Comparison of ENCODE assay signal across 1 mouse cellular context in the genomic region with DNA sequence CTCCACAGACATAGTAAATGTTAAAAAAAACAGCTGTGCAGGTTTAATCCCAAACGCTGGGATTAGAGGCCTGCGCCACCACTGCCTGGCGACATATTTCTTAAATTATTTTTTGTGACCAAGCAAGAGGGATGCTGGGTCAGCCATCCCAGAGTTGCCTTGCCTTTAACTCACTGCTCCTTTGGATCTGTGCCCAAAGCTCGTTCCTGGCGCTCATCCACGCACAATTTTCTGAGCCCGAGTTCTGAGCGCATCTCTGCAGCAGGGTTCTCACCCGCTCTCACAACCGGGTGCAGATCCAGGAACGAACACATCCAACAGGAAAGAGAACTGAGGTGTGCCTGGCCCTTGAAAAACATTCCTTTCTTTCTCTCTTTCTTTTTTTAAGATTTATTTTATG.
TF ChIP-seq lines count a peak whose summit lies in the region.

No protein-coding gene starts in this region.

TF ChIP-seq in MEL, 35 proteins besides CTCF, POLR2A, EP300 and RAD21:
- TF ChIP-seq SMC3 (IDR thresholded peaks at IDR 0.05; ENCODE audit: low read depth, low read length) (no peak), ELF1 (IDR thresholded peaks at IDR 0.05; ENCODE audit: low read depth, low read length) (no peak), JUND (IDR thresholded peaks at IDR 0.05; ENCODE audit: low read depth, low read length) (no peak), MAX (IDR thresholded peaks at IDR 0.05; ENCODE audit: low read length) (no peak), ZKSCAN1 (IDR thresholded peaks at IDR 0.05; ENCODE audit: low read depth, low read length) (no peak), NRF1 (IDR thresholded peaks at IDR 0.05; ENCODE audit: insufficient read depth, low read depth, low read length, poor library complexity, severe bottlenecking) (no peak), MEF2A (IDR thresholded peaks at IDR 0.05; ENCODE audit: extremely low read depth, insufficient replicate concordance, low read depth, low read length, poor library complexity, severe bottlenecking) (no peak), HCFC1 (IDR thresholded peaks at IDR 0.05; ENCODE audit: low read depth, low read length) (no peak), ETS1 (IDR thresholded peaks at IDR 0.05; ENCODE audit: low read depth, low read length) (no peak), RCOR1 (IDR thresholded peaks at IDR 0.05; ENCODE audit: low read depth, low read length) (no peak), CHD2 (IDR thresholded peaks at IDR 0.05; ENCODE audit: low read length) (no peak)
